Mouse (Mus musculus) lung, embryonic 16.5 days (tissue): Measurements from ENCODE around the gene Irf6. TPM values are rescaled to one million over a fixed set of nuclear protein-coding genes. Genes with fewer than 3 reads are reported as not detected.

Experiments
- ATAC-seq: fragments of 200-750 bp; cut with Nextera tagmentation; 2 replicates; pipeline ENCODE4 v1.8.0; 2017; ENCODE audit warnings: low read depth, mild to moderate bottlenecking, moderate library complexity
- H3K27ac ChIP-seq: fragments of 300-500 bp; sonication (generic); 2 replicates; pipeline ENCODE4 v1.5.1; 2014; ENCODE audit warnings: mild to moderate bottlenecking, control low read depth, low read length
- H3K27me3 ChIP-seq: fragments of 300-500 bp; sonication (generic); 2 replicates; pipeline ENCODE4 v1.6.1; 2014; ENCODE audit warnings: low read depth, low read length, mixed read lengths; ENCODE audit not compliant: control insufficient read depth, insufficient read depth
- H3K36me3 ChIP-seq: fragments of 300-500 bp; sonication (generic); 2 replicates; pipeline ENCODE4 v1.6.1; 2014; ENCODE audit warnings: low read length; ENCODE audit not compliant: control insufficient read depth, insufficient read depth
- H3K4me1 ChIP-seq: fragments of 300-500 bp; sonication (generic); replicated peaks from 2 replicates; pipeline ENCODE4 v1.6.1; 2014; ENCODE audit warnings: low read length, mixed read lengths; ENCODE audit not compliant: control insufficient read depth, insufficient read depth
- H3K4me2 ChIP-seq: fragments of 300-500 bp; sonication (generic); 2 replicates; pipeline ENCODE4 v1.6.1; 2014; ENCODE audit warnings: low read depth, low read length, control low read depth
- H3K4me3 ChIP-seq: fragments of 300-500 bp; sonication (generic); 2 replicates; pipeline ENCODE4 v1.5.1; 2014; ENCODE audit warnings: mild to moderate bottlenecking, low read length, control low read depth
- H3K9ac ChIP-seq: fragments of 300-500 bp; sonication (generic); 2 replicates; pipeline ENCODE4 v1.6.1; 2014; ENCODE audit warnings: low read length, control low read depth
- H3K9me3 ChIP-seq: fragments of 300-500 bp; sonication (generic); 2 replicates; pipeline ENCODE4 v1.6.1; 2016; ENCODE audit warnings: low read length; ENCODE audit not compliant: control insufficient read depth
- WGBS: fragments of 180-500 bp; shearing (Covaris S2); extraction: QIAGEN DNeasy Blood & Tissue Kit; methylation state at CpG from one replicate; pipeline ENCODE4 v1.1.7; 2014; 5-methylcytosine and 5-hydroxymethylcytosine counted together
- polyA plus RNA-seq: library from polyadenylated mRNA; unstranded; fragments of >200 nt; fragmentation: Nextera tagmentation; extraction: Ambion mirVana; gene quantifications from 2 replicates; pipeline ENCODE4 v1.2.1, GENCODE M21; 2015

Gene Irf6
- polyA plus RNA-seq, 1 experiment from 2014 or later: 18.3 TPM

DNA sequence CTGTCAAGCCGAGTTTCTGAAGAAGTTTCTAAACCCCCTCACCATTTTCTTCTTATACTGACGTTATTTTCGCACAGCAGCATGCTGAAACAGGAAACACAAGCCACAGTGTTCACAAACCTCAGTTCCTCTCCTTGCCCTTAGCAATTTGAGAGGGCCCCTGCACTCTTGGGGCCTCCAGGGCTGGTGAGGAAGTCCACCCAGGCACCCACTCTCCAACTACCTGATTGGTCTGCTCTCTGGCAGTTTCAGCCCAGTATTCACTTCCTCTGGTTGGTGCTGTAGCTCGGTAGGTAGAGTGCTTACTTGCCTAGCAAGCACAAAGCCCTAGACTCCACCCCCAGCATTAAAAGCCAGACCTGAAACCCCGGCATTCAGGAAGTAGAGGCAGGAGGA is 48.5 kb downstream of the Irf6 start, which contains the start of gene Traf3ip3:
Traf3ip3 (minus strand) TSS at position 321 of the 396 bp plus-strand sequence.
- no peaks in the 10 kb centered on the region for H3K9me3 ChIP-seq
- H3K9ac ChIP-seq: no peak within 1 kb of the TSS
- H3K4me3 ChIP-seq: no peak within 1 kb of the TSS
- no peaks in the 10 kb centered on the region for H3K36me3 ChIP-seq
- ATAC-seq: peak; percentile 68
- no peaks in the 10 kb centered on the region for H3K27me3 ChIP-seq
- no peaks in the 10 kb centered on the region for H3K4me1 ChIP-seq
- H3K27ac ChIP-seq: 0 out of 2 replicates have a peak within 1 kb of the TSS, but pooled peaks have one; percentile 6
- WGBS: 49% methylated on average over 5 of the region's 5 CpGs
- H3K4me2 ChIP-seq: no peak within 1 kb of the TSS

DNA sequence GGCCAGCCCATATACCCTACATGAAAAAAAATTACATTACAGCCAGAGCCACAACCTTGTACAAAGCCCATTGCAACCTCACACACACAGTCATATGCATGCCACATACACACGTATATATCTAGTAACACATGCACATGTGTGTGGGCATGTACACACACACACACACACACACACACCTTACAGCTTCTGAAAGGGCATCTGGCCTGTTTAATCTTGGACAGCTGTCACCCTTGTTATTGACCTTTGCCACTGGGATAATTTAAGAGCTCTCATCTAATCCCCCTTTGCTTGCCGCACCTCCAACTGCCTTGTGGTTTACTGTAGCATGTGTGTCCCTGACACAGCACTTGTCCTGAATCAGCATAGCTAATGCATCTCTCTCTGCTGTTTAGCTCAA is 50.9 kb downstream of the Irf6 start:
- Histone ChIP-seq H3K27me3 (no peaks in the 10 kb centered on the region), H3K9me3 (no peaks in the 10 kb centered on the region), H3K4me2 (no peak overlapping the region), H3K36me3 (no peaks in the 10 kb centered on the region), H3K27ac (no peak overlapping the region), H3K4me1 (no peaks in the 10 kb centered on the region), H3K4me3 (no peak overlapping the region), H3K9ac (no peak overlapping the region)
- 65% methylated on average over 2 of the region's 2 CpGs for whole genome bisulfite sequencing
- ATAC-seq: no peak

- Histone ChIP-seq H3K9ac (no peak overlapping the region), H3K4me2 (no peak overlapping the region), H3K4me3 (no peak overlapping the region), H3K4me1 (no peaks in the 10 kb centered on the region), H3K9me3 (no peaks in the 10 kb centered on the region), H3K27me3 (no peaks in the 10 kb centered on the region), H3K27ac (no peak overlapping the region), H3K36me3 (no peaks in the 10 kb centered on the region)
- 82% methylated on average over 2 of the region's 2 CpGs for WGBS
- ATAC-seq: no peak
Observed at GRCm38 (mm10) chr1:193205431-193205830, 52.5 kb downstream of the Irf6 start.

GRCm38 (mm10) chr1:193207503-193207902 is 54.6 kb downstream of the Irf6 start, which contains the start of gene Lamb3:
Gene Lamb3, plus strand, starts transcription at chr1:193207699.
- Histone ChIP-seq H3K4me3 (no peak within 1 kb of the TSS), H3K27ac (no peak within 1 kb of the TSS), H3K9ac (no peak within 1 kb of the TSS), H3K9me3 (no peaks in the 10 kb centered on the region), H3K4me2 (no peak within 1 kb of the TSS), H3K27me3 (no peaks in the 10 kb centered on the region), H3K36me3 (no peaks in the 10 kb centered on the region), H3K4me1 (no peaks in the 10 kb centered on the region)
- WGBS: 91% methylated on average over 3 of the region's 3 CpGs
- ATAC-seq: no peak

GRCm38 (mm10) chr1:193208178-193208577 is 55.3 kb downstream of the Irf6 start:
- WGBS: 28% methylated on average over 2 of the region's 2 CpGs
- H3K36me3 ChIP-seq: no peaks in the 10 kb centered on the region
- H3K9ac ChIP-seq: no peak overlapping the region
- H3K4me2 ChIP-seq: no peak overlapping the region
- peak; percentile 68 for ATAC-seq
- H3K4me1 ChIP-seq: no peaks in the 10 kb centered on the region
- no peak overlapping the region for H3K4me3 ChIP-seq
- no peaks in the 10 kb centered on the region for H3K9me3 ChIP-seq
- H3K27ac ChIP-seq: no peak overlapping the region
- H3K27me3 ChIP-seq: no peaks in the 10 kb centered on the region

DNA sequence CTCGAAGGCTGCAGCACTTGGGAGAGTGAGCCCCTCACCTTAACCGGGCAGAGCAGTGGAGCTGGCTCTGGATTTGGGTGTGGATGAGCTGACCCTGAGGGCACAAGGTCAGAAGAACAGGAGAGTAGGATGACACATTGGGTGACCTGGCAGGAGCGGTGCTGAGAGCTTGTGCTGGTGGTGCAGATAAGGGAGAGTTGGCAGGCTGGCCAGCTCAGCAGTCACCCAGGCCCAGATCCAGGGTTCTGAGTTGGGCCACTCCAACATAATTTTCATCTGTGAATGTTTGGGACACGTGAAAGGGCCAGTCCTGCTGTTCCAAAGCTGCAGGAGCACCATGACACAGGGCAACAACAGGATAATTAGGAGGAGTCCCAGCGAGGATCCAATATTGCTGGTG is 58.5 kb downstream of the Irf6 start:
- Histone ChIP-seq H3K4me2 (no peak overlapping the region), H3K9ac (no peak overlapping the region), H3K4me3 (no peak overlapping the region), H3K27ac (no peak overlapping the region), H3K27me3 (no peaks in the 10 kb centered on the region), H3K36me3 (no peaks in the 10 kb centered on the region), H3K9me3 (no peaks in the 10 kb centered on the region), H3K4me1 (no peaks in the 10 kb centered on the region)
- WGBS: 60% methylated on average over 5 of the region's 5 CpGs
- ATAC-seq: no peak

- peak overlapping the region; percentile 30; the same call in 1 of the 2 replicates for H3K27ac ChIP-seq
- H3K4me3 ChIP-seq: no peak overlapping the region
- 54% methylated on average over 5 of the region's 5 CpGs for WGBS
- no peak overlapping the region for H3K9ac ChIP-seq
- no peaks in the 10 kb centered on the region for H3K9me3 ChIP-seq
- H3K27me3 ChIP-seq: no peaks in the 10 kb centered on the region
- H3K4me1 ChIP-seq: no peaks in the 10 kb centered on the region
- H3K36me3 ChIP-seq: no peaks in the 10 kb centered on the region
- ATAC-seq: peak; percentile 94
- no peak overlapping the region for H3K4me2 ChIP-seq
Observed at GRCm38 (mm10) chr1:193214053-193214452, 61.1 kb downstream of the Irf6 start.

- Histone ChIP-seq H3K4me2 (no peak overlapping the region), H3K27ac (no peak overlapping the region), H3K9me3 (no peaks in the 10 kb centered on the region), H3K36me3 (no peaks in the 10 kb centered on the region), H3K4me1 (no peaks in the 10 kb centered on the region), H3K27me3 (no peaks in the 10 kb centered on the region), H3K9ac (no peak overlapping the region), H3K4me3 (no peak overlapping the region)
- ATAC-seq: no peak
- 70% methylated on average over 3 of the region's 3 CpGs for WGBS
Observed at GRCm38 (mm10) chr1:193216000-193216399, 63.1 kb downstream of the Irf6 start.

DNA sequence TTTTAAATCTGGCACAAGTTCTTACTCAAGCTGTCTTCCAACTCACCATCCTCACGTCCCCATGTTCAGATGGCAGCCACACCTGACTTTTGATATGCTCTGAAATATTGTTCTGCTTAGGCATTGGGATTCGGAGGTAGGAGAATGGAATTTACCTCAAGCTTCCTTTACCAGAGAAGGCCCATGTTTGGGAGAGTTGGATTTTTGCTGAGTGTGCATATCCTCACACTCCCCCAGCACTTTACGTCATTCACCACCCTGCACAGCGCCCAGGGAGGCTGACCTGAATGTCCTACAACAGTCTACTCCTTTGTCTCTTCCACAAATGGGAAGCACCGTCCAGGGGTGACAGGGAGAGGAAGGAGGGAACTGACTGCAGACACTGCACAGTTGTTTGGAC is 67.5 kb downstream of the Irf6 start:
- H3K27ac ChIP-seq: no peak overlapping the region
- no peak overlapping the region for H3K4me3 ChIP-seq
- no peaks in the 10 kb centered on the region for H3K27me3 ChIP-seq
- ATAC-seq: no peak
- H3K9me3 ChIP-seq: no peaks in the 10 kb centered on the region
- H3K9ac ChIP-seq: no peak overlapping the region
- no peak overlapping the region for H3K4me2 ChIP-seq
- H3K36me3 ChIP-seq: no peaks in the 10 kb centered on the region
- no peaks in the 10 kb centered on the region for H3K4me1 ChIP-seq
- 48% methylated on average over 5 of the region's 5 CpGs for WGBS
